Mouse (Mus musculus) megakaryocyte, embryonic 14.5 days (primary cell): Measurements from ENCODE around the gene Cyp2b19.

Experiments used
- FLI1 ChIP-seq: IDR thresholded peaks from 2 replicates; pipeline ENCODE4 v1.6.1; 2012; ENCODE audit warnings: low read length, inconsistent platforms, mixed read lengths
- GATA1 ChIP-seq: IDR thresholded peaks from 3 replicates; pipeline ENCODE4 v1.6.1; 2012; ENCODE audit warnings: mixed read lengths, low read length, inconsistent platforms, borderline replicate concordance

GRCm38 (mm10) chr7:26779799-26780416 lies 23.0 kb downstream of the Cyp2b19 start:
- no peak for TF ChIP-seq GATA1
- TF ChIP-seq FLI1: no peak
